Mouse (Mus musculus) T-helper 2 cell (primary cell): ENCODE measurements around the gene Fam90a1b.
"Not testable (repeated sequence)": the region's sequence is repeated elsewhere in the genome, so short reads cannot be mapped to it uniquely, and the experiment has no call there.

ENCODE experiments used
- in situ Hi-C: fragments of 300-600 bp; cut with MboI, MseI; formaldehyde crosslinking; loops from one replicate; pipeline ENCODE4 v1.15.1; 2025; ENCODE audit warnings: high pct_unique_total_duplicates

Gene Fam90a1b

GRCm38 (mm10) chrX:94366670-94367241 is at the start of gene Fam90a1b, which contains the start of gene Apoo:
Gene Fam90a1b (minus strand): TSS chrX:94366777.
Gene Apoo (plus strand): TSS chrX:94367117.
- in situ Hi-C loops, result no loop called here

- in situ Hi-C loops, result no loop called here
Observed at GRCm38 (mm10) chrX:94408975-94409374, 42.4 kb upstream of the Fam90a1b start.

DNA sequence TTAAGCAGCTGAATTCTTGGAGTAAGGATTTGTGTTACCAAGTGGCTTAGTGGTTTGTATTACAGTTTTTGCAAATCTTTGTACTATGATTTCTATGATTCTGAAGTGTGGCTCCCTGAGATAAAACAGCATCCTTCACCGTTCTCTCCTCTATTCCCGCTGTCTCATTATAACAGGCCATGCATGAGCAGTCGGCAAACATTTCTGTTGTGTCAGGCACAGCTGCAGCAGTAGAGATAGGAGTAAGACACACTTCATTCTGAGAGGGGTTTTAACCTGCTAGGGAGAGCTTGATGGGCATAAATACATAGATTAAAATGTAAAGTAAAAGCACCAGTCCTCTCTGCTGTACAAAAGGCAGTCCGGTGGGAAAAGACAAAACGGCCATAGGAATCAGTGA is 12.2 kb upstream of the Fam90a1b start:
- in situ Hi-C loops, result no loop called here

DNA sequence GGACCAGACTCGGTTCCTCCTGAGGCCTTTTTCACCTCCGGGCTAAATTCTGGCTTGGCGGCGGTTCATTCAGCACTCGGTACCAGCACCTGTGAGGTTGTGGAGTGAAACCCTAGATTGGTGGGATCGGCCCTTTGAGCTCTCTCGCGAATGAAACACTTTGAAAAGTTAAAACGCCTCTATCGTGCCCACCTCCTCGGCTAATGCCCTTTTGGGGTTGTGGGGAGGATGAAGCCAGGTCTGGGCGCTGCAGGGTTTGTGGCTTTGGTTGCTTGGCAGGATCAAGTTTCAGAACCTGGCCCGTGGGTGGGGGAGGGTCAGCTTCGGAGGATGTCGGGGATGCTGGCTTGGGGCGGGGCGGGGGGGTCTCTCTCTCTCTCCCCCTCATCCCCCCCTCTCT is 671 bp upstream of the Fam90a1b start:
- in situ Hi-C loops, result no loop called here

DNA sequence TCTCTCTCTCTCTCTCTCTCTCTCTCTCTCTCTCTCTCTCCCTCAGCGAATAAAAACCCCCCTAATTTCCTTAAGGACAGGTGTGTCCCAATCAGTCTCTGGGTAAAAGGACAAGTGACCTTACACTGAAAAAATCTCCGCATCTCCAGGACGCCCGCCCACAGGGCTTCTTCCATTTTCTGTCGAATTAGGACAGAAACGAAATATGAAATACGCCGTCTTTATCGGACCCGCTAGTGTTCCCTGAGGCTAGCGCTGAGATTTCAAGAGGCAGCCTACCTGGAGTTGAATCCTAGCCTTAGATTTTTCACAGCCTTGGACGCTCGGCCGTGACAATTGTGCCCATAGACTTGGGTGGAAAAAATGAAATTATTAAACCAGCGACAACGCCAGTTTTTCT is 548 bp downstream of the Fam90a1b start:
- in situ Hi-C loops, result no loop called here

- in situ Hi-C loops, result no loop called here
Observed at GRCm38 (mm10) chrX:94365381-94365925, 1.1 kb downstream of the Fam90a1b start.

- in situ Hi-C loops, result not testable (repeated sequence)
Observed at GRCm38 (mm10) chrX:94343638-94344037, 22.9 kb downstream of the Fam90a1b start.

DNA sequence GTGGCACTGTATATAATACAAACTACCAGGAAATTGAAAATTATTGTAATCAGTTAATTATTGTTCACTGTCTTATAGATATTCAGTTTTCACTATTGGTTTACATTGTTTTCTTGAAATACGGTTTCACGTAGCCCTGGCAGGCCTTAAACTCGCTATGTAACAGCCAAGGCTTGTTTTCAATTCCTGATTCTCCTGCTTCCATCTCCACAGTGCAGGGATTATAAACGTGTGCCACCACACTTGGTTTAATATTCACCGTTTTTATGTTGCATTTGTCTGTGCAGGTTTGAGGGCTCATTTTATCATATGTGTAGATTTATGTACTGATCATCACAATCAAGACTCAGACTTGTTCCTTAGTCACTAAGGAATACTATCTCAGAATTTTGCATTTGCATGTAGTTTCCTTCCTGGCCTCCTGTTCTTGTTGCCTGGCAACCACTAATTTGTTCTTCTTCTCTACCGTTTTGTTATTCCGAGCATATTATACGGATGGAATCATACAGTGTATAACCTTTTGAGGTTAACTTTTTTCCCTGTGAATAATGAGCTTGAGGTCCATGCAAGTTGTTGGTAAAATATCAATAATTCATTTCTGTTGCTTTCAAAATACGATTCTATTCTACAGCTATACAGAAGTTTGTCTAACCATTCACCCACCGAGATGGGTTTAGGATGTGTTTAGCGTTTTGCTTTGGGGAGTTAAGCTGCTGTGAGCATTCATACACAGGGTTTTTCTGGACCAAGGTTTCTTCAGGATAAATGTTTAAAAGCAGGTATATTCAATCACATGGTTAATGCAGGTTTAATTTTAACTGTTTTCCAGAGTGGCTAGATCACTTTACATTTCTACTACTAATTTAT is 45.3 kb downstream of the Fam90a1b start:
- in situ Hi-C loops, result no loop called here
